8 mouse cellular contexts compared by ENCODE assay signal in genomic region chr4:139310899-139311701, GRCm38 (mm10). TPM values are rescaled to one million over a fixed set of nuclear protein-coding genes. Genes with fewer than 3 reads are reported as not detected.
DNase-seq lines count a peak whose midpoint lies in the region; ATAC-seq and TF ChIP-seq lines count a peak whose summit lies in the region.

No protein-coding gene starts in this region.

- DNase-seq in heart, postnatal 36 days = no peak
- DNase-seq in ES-CJ7 (ENCODE audit: low read depth, low spot score) = peak; percentile 41
- no peak for DNase-seq in layer of hippocampus, postnatal 10 days (ENCODE audit: low spot score in 2 of 2)
- DNase-seq in ovary, postnatal 36 days (ENCODE audit: low spot score) = no peak

- under 1% methylated on average over 53 of the region's 53 CpGs for WGBS in heart, embryonic 11.5 days (ENCODE audit: insufficient replicate concordance)
- WGBS in kidney, embryonic 15.5 days = under 1% methylated on average over 53 of the region's 53 CpGs
- WGBS in midbrain, embryonic 16.5 days = under 1% methylated on average over 53 of the region's 53 CpGs

- TF ChIP-seq POLR2A in embryonic fibroblast, embryonic 13.5 days (IDR thresholded peaks at IDR 0.05; ENCODE audit: low read depth, low read length) = no peak

- H3K9me3 ChIP-seq in heart, embryonic 11.5 days (replicated peaks; ENCODE audit: control insufficient read depth, low read length) = no peaks in the 10 kb centered on the region
- H3K9me3 ChIP-seq in kidney, embryonic 15.5 days (replicated peaks) = no peaks in the 10 kb centered on the region
- no peaks in the 10 kb centered on the region for H3K9me3 ChIP-seq in midbrain, embryonic 16.5 days (replicated peaks; ENCODE audit: control insufficient read depth, low read length, poor library complexity, severe bottlenecking)

- peak; percentile 60 for ATAC-seq in heart, embryonic 11.5 days (replicated peaks; ENCODE audit: insufficient number of reproducible peaks, low FRiP score, low TSS enrichment)
- peak; percentile 81; the same call in 1 of the 2 replicates for ATAC-seq in kidney, embryonic 15.5 days (replicated peaks; ENCODE audit: low FRiP score)
- no peak; the same call in 1 of the 2 replicates for ATAC-seq in midbrain, embryonic 16.5 days

- peaks cover 7% of the 10 kb centered on the region for H3K36me3 ChIP-seq in heart, embryonic 11.5 days (ENCODE audit: control insufficient read depth, insufficient read depth, low read length)
- peaks cover 28% of the 10 kb centered on the region for H3K36me3 ChIP-seq in kidney, embryonic 15.5 days
- 0 out of 2 replicates have a peak, but pooled peaks cover 2% of the 10 kb centered on the region for H3K36me3 ChIP-seq in midbrain, embryonic 16.5 days (ENCODE audit: control insufficient read depth, insufficient read depth, low read length)

- peak overlapping the region; percentile 88 for H3K9ac ChIP-seq in heart, embryonic 11.5 days (ENCODE audit: low read depth, low read length)
- peak overlapping the region; percentile 97 for H3K9ac ChIP-seq in kidney, embryonic 15.5 days
- H3K9ac ChIP-seq in midbrain, embryonic 16.5 days (ENCODE audit: low read depth, low read length) = peak overlapping the region; percentile 91

- H3K4me3 ChIP-seq in heart, embryonic 11.5 days (ENCODE audit: low read depth, low read length) = peak overlapping the region; percentile 76
- H3K4me3 ChIP-seq in embryonic fibroblast, embryonic 13.5 days (ENCODE audit: insufficient read depth, low read length) = peak overlapping the region; percentile 57
- H3K4me3 ChIP-seq in kidney, embryonic 15.5 days (replicated peaks) = peak overlapping the region; percentile 94
- H3K4me3 ChIP-seq in midbrain, embryonic 16.5 days (ENCODE audit: low read depth, low read length) = peak overlapping the region; percentile 93

- intact Hi-C loops in heart, postnatal 36 days (cut with DNase I) = no loop called here

- peaks cover 11% of the 10 kb centered on the region for H3K4me1 ChIP-seq in heart, embryonic 11.5 days (ENCODE audit: control insufficient read depth, insufficient read depth, low read length)
- no peaks in the 10 kb centered on the region for H3K4me1 ChIP-seq in embryonic fibroblast, embryonic 13.5 days (ENCODE audit: control insufficient read depth, insufficient read depth, low read length)
- peaks cover 30% of the 10 kb centered on the region for H3K4me1 ChIP-seq in kidney, embryonic 15.5 days
- peaks cover 18% of the 10 kb centered on the region for H3K4me1 ChIP-seq in midbrain, embryonic 16.5 days (ENCODE audit: control insufficient read depth, insufficient read depth, low read length)

- no peak for TF ChIP-seq CTCF in embryonic fibroblast, embryonic 13.5 days (IDR thresholded peaks at IDR 0.05; ENCODE audit: borderline replicate concordance, insufficient read depth, low read length)

- H3K27ac ChIP-seq in heart, embryonic 11.5 days (ENCODE audit: low read depth, low read length) = peak overlapping the region; percentile 31; the same call in 1 of the 2 replicates
- no peak overlapping the region for H3K27ac ChIP-seq in embryonic fibroblast, embryonic 13.5 days (ENCODE audit: insufficient read depth, low read length)
- H3K27ac ChIP-seq in kidney, embryonic 15.5 days = peak overlapping the region; percentile 93
- H3K27ac ChIP-seq in midbrain, embryonic 16.5 days (ENCODE audit: low read length) = peak overlapping the region; percentile 77

- H3K27me3 ChIP-seq in heart, embryonic 11.5 days (ENCODE audit: control insufficient read depth, insufficient read depth, low read length) = no peaks in the 10 kb centered on the region
- H3K27me3 ChIP-seq in kidney, embryonic 15.5 days = no peaks in the 10 kb centered on the region
- no peaks in the 10 kb centered on the region for H3K27me3 ChIP-seq in midbrain, embryonic 16.5 days (ENCODE audit: control insufficient read depth, insufficient read depth, low read depth, low read length)

- H3K4me2 ChIP-seq in heart, embryonic 11.5 days = peak overlapping the region; percentile 87
- H3K4me2 ChIP-seq in kidney, embryonic 15.5 days = peak overlapping the region; percentile 95
- peak overlapping the region; percentile 68 for H3K4me2 ChIP-seq in midbrain, embryonic 16.5 days (ENCODE audit: low read length)

RNA-seq across cellular contexts. Expression of gene Akr7a5, which starts 0.6 kb away (rescaled TPM):
- 51.1 and 53.7 TPM in 2 replicates for polyA plus RNA-seq in heart, embryonic 11.5 days (2014; fragmentation: Nextera tagmentation; extraction: Ambion mirVana)
- 10 to 100 TPM; 52.5 to 53.3 TPM for total RNA-seq in heart, postnatal 36 days (2021)
- polyA plus RNA-seq in embryonic fibroblast, embryonic 13.5 days (2011; ENCODE audit: insufficient read length, low read depth, missing spikeins) = 17.1 and 18.1 TPM in 2 replicates
- 154 and 166 TPM in 2 replicates for polyA plus RNA-seq in kidney, embryonic 15.5 days (2015; fragmentation: Nextera tagmentation; extraction: Ambion mirVana)
- 58.7 and 66.6 TPM in 2 replicates for polyA plus RNA-seq in midbrain, embryonic 16.5 days (2015; fragmentation: Nextera tagmentation; extraction: Ambion mirVana)
- total RNA-seq in layer of hippocampus, postnatal 10 days (2021) = 10 to 100 TPM; 30.0 to 31.7 TPM

RNA-seq across cellular contexts. Expression of gene Pqlc2, which starts 0.6 kb away (rescaled TPM):
- polyA plus RNA-seq in heart, embryonic 11.5 days (2014; fragmentation: Nextera tagmentation; extraction: Ambion mirVana) = 11.3 and 12.8 TPM in 2 replicates
- 1 to 10 TPM; 6.4 to 7.4 TPM for total RNA-seq in heart, postnatal 36 days (2021)
- 11.3 and 12.3 TPM in 2 replicates for polyA plus RNA-seq in embryonic fibroblast, embryonic 13.5 days (2011; ENCODE audit: insufficient read length, low read depth, missing spikeins)
- polyA plus RNA-seq in kidney, embryonic 15.5 days (2015; fragmentation: Nextera tagmentation; extraction: Ambion mirVana) = 13.9 and 14.2 TPM in 2 replicates
- 14.4 and 15.1 TPM in 2 replicates for polyA plus RNA-seq in midbrain, embryonic 16.5 days (2015; fragmentation: Nextera tagmentation; extraction: Ambion mirVana)
- 10 to 100 TPM; 11.0 to 11.9 TPM for total RNA-seq in layer of hippocampus, postnatal 10 days (2021)

RNA-seq across cellular contexts. Expression of gene Mrto4, which starts 41.3 kb away (rescaled TPM):
- 88.6 and 98.2 TPM in 2 replicates for polyA plus RNA-seq in heart, embryonic 11.5 days (2014; fragmentation: Nextera tagmentation; extraction: Ambion mirVana)
- total RNA-seq in heart, postnatal 36 days (2021) = 10 to 100 TPM; 26.8 to 28.6 TPM
- 50.6 and 69.7 TPM in 2 replicates for polyA plus RNA-seq in embryonic fibroblast, embryonic 13.5 days (2011; ENCODE audit: insufficient read length, low read depth, missing spikeins)
- 123 and 130 TPM in 2 replicates for polyA plus RNA-seq in kidney, embryonic 15.5 days (2015; fragmentation: Nextera tagmentation; extraction: Ambion mirVana)
- 81.8 and 82.1 TPM in 2 replicates for polyA plus RNA-seq in midbrain, embryonic 16.5 days (2015; fragmentation: Nextera tagmentation; extraction: Ambion mirVana)
- 10 to 100 TPM; 49.9 to 59.2 TPM for total RNA-seq in layer of hippocampus, postnatal 10 days (2021)

RNA-seq across cellular contexts. Expression of gene Emc1, which starts 41.3 kb away (rescaled TPM):
- 31.8 and 38.4 TPM in 2 replicates for polyA plus RNA-seq in heart, embryonic 11.5 days (2014; fragmentation: Nextera tagmentation; extraction: Ambion mirVana)
- total RNA-seq in heart, postnatal 36 days (2021) = 10 to 100 TPM; 50.2 to 50.6 TPM
- 35.4 and 38.5 TPM in 2 replicates for polyA plus RNA-seq in embryonic fibroblast, embryonic 13.5 days (2011; ENCODE audit: insufficient read length, low read depth, missing spikeins)
- 32.2 and 32.3 TPM in 2 replicates for polyA plus RNA-seq in kidney, embryonic 15.5 days (2015; fragmentation: Nextera tagmentation; extraction: Ambion mirVana)
- 47.7 and 49.4 TPM in 2 replicates for polyA plus RNA-seq in midbrain, embryonic 16.5 days (2015; fragmentation: Nextera tagmentation; extraction: Ambion mirVana)
- 10 to 100 TPM; 74.3 to 85.0 TPM for total RNA-seq in layer of hippocampus, postnatal 10 days (2021)

RNA-seq across cellular contexts. Expression of gene Ubr4, which starts 41.3 kb away (rescaled TPM):
- polyA plus RNA-seq in heart, embryonic 11.5 days (2014; fragmentation: Nextera tagmentation; extraction: Ambion mirVana) = 69.0 and 71.5 TPM in 2 replicates
- total RNA-seq in heart, postnatal 36 days (2021) = 100 to 1,000 TPM; 107 to 109 TPM
- polyA plus RNA-seq in embryonic fibroblast, embryonic 13.5 days (2011; ENCODE audit: insufficient read length, low read depth, missing spikeins) = 107 TPM in 2 replicates
- polyA plus RNA-seq in kidney, embryonic 15.5 days (2015; fragmentation: Nextera tagmentation; extraction: Ambion mirVana) = 66.4 and 72.2 TPM in 2 replicates
- polyA plus RNA-seq in midbrain, embryonic 16.5 days (2015; fragmentation: Nextera tagmentation; extraction: Ambion mirVana) = 78.6 and 86.2 TPM in 2 replicates
- 100 to 1,000 TPM; 146 to 147 TPM for total RNA-seq in layer of hippocampus, postnatal 10 days (2021)
